Mouse (Mus musculus) cerebellum, adult 11-12 months (tissue): ENCODE data around the gene Nsun2.

Source experiments
- DNase-seq: peaks from one replicate; pipeline ENCODE4 v3.0.0; 2022

The Nsun2 gene

GRCm38 (mm10) chr13:69525867-69526266, 7.7 kb upstream of the Nsun2 start:
- no peak for DNase-seq

DNA sequence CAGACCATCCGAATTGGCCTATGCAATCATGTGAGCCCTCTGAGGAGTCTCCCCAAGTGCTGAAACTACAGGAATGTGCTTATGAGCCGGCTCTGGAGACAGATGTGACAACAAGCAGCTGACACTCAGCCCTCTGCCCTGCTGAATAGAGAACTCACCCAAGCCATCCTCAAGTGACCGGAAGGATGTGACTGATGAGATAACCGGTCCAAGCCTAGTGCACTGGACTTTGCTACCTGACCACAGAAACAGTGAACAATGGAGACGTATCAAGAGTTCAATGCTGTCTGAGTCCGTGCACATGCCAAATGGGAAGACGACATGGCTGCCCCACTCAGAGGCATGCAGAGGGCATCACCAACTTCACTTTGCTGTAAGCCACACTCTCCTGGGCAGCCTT, 5.0 kb upstream of the Nsun2 start:
- DNase-seq: no peak

DNA sequence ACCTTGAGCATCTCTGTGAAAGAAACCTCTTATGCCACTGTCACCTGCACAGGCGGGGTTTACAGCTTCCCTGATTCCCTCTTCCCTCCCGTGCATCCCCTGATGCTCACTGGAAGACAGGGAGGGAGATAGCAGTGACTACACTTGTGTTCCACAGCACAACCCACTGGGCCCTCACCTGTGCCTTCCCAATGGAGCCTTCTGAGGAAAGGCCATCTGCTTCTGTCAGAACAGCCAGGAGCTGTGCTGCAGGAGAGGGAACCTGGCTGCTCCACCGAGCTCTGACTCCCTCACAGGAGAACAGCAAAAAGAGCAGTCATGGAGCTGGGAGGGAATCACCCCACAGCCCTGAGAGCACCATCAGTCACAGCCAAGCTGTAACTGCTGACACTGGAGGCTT, 3.4 kb upstream of the Nsun2 start:
- peak; percentile 71 for DNase-seq

- peak; percentile 42 for DNase-seq
Observed at GRCm38 (mm10) chr13:69530951-69531350, 2.6 kb upstream of the Nsun2 start.

- no peak for DNase-seq
Observed at GRCm38 (mm10) chr13:69531431-69531830, 2.1 kb upstream of the Nsun2 start.

DNA sequence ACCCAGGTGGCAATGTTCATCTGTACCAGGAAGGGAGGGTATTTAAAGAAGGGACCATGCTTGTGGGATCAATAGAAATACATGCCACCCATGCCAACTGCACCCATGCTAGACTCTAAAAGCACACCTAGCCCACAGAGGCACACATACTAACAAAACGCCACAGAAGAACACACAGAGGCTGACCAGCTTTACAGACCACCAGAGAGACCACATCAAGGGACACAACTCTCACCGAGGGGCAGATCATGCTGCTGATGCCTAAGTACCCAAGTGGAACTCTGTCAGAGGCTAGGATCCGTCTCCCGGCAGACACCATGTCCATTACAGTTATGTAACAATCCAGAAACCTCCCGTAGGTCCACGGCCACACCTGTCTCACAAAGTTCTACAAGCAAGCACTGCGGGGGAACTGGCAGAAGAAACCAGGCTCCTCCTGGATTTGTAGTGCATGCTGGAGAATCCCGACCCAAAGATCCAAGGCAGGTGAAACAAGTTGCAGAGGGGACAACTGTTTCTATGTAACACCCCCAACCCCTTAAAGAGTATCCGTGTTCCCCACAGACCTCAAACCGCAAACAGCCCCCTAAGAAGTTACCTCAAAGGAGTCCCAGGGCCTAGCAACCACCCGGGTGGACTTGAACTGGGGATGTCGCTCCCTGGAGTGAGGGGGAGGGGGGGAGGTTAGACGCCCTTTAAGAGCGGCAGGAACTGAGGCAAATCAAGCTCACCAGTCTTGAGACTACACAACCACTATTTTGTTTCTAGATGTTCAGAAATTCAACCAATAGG, 1.2 kb upstream of the Nsun2 start:
- DNase-seq: peak; percentile 65

DNA sequence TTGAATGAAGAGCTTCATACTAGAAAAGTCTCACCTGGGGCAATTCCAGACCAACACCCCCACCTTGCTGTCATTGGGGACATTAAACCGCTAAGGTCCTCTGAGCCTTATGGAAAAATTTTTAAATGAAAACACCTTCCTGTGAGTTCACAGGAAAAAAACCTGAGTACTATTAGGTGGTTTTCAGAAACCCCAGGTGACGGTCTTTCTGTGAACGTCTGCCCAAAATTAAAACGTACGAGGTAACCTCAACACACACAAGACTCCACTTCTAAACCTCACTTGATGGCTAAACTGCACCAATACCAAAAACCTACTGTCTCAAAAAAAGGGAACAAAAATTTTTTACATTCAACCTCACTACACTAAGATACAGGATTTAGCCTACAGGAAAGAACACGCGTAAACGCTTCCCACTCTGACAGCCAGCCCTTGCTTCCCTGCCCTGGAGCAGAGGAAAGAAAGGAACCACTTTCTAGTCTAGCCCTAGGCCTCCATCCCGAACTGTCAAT, 597 bp upstream of the Nsun2 start:
- DNase-seq: no peak

- no peak for DNase-seq
Observed at GRCm38 (mm10) chr13:69534334-69534653, 748 bp downstream of the Nsun2 start, which contains the start of gene Tent4a. Gene Tent4a (minus strand): TSS chr13:69534617.

DNA sequence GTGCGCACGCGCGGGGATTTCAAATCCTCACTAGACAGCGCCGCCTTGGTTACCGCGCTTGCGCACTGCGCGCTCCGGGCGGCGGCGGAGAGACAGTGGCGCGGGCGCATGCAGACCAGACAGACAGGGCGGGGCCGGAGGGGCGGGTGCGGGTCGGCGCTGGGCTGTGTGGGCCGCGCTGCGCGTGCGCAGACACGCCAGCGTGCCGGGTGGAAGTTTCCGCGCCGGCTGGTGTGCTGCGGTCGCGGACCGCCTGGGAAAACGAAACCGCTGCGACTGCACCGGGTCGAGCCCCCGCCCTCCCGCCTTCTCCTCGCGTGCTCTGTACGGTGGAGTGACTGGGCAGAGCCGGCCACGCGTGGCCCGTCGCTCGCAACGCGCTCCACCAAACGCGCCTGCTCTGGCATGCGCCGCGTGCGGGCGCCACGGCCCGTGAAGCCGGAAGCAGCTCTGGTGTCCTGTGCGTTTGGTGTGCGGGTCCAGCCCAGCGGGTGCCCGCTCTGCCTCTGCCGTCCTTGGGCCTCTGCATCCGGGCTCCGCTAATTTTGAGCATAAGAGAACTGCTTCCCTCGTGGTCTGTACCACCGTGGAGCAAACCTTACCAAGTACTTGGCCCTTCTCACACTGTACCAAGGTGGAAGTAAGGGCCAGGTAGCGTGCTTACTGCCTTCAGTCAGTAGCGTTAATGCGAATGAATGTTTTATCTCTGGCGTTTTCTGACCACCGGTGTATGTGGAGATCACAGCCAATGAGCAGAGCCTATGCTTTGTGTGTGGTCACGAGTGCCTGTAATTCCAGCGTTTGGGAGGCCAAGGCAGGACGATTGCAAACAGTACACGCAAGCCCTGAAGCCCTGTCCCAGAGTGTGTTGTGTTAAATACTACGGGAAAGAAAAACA, 1.4 kb downstream of the Nsun2 start:
- peak; percentile 99 for DNase-seq

GRCm38 (mm10) chr13:69536021-69536420, 2.5 kb downstream of the Nsun2 start:
- DNase-seq: peak; percentile 42

DNA sequence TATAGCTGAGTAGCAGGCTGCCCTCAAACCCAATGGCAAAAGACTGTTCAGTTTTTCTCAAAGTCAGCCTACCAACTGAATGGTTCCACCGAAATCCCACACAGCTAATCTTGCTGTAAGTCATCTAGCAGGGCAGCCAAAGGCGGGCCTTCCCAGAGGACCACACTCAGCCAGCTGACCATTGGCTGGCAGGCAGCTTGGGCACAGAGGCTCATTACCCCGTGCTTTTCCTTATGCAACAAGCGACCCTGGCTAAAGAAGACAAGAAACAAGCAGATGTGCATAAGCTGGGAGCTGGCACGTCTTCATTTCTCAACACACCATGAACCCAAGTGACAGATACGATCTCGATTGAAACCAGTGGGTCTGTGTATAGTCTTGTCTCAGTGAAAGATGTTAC, 3.8 kb downstream of the Nsun2 start:
- DNase-seq: no peak

DNA sequence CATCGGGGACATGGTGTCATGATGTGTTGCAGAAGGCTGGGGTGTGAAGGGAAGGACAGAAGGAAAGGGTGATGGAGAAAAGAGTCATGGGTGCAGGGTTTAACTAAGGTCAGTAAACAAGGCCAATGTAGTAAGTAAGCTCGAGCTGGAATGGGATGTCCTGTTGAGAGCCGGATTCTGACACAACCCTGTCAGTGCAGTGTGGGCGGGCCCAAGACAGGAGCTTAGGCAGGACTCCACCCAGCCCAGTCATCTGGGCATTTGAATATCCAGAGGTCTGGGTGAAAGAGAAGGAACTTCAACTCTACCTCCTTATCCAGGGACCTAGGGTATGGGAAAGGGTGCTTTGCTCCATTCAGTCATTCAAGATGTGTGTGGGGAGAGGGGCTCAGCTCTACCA, 4.8 kb downstream of the Nsun2 start:
- DNase-seq: no peak

- DNase-seq: peak; percentile 59
Observed at GRCm38 (mm10) chr13:69541209-69541608, 7.7 kb downstream of the Nsun2 start.

DNA sequence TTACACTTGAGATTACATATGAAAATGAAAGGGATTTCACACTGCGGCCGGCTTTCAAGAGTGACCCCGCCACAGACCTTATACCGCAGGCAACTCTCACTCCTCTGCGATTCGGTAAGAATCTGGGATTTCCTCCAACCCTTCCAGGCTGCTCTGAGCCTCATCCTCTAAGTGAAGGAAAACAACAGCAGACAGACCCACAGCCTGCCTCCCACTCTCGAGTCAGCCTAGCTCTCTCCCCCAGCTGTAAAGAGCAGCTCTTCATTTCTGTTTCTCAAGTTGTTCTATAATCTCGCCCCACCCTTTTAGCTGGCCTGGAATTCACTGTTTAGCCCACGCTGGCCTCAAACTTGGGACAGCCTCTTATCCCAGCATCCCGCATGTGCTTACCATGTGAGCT, 8.2 kb downstream of the Nsun2 start:
- DNase-seq: no peak

DNA sequence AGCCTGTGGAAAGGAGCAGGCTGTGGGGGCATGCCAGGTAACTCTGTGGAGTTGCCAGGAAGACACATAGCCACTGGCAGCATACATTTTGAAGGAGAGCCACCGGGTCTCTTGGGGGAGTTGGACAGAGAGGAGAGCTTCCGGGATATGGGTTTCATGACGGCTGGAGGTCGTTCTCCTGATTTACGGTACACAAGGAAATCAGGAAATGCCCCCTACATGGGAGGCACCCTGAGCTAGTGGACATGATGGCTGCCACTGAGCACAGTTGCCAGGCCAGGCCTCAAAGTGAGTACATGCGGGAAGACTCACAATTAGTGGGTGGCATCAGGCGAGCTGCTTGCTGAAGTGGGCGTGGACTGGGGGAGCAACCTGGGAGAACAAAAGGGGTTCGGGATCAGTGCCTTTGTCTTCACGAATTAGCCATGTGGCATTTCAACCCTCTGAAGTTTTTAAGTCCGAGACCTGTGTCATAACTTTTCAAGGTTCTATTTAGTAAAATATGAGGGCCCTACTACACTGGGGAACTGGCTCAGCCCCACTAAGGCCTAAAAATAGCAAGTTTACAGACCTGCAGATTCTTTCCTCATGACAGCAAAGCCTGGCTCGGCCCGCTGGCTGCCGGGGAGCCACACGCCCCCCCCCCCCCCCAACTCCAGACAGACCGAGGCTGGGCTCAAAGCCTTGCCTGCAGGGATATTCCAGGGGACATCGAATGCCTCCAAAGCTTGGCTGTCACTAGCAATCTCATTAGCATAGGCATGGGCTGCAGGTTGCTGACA, 9.2 kb downstream of the Nsun2 start:
- DNase-seq: no peak

- DNase-seq: no peak
Observed at GRCm38 (mm10) chr13:69543595-69543994, 10.0 kb downstream of the Nsun2 start.

DNA sequence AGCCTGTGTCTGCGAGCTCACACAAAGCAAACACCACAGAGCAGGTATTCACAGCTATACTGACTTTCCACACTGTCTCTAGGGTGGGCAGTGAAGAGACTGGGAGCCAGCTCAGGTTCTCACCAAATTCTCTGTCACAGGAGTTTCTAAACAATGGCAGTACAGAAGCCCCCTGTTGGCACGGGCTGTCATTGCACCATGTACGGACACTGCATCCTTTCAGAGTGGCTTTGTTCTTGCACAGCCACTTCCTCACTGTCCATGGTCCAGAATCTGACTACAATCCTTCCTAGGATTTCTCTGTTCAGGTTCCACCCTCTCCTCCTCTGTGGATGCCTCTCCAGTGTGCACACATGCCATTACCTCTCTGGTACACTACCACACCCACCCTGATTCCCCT, 11.5 kb downstream of the Nsun2 start:
- DNase-seq: no peak

- no peak for DNase-seq
Observed at GRCm38 (mm10) chr13:69547488-69548180, 14.1 kb downstream of the Nsun2 start.

GRCm38 (mm10) chr13:69549980-69550379, 16.4 kb downstream of the Nsun2 start:
- DNase-seq: no peak

DNA sequence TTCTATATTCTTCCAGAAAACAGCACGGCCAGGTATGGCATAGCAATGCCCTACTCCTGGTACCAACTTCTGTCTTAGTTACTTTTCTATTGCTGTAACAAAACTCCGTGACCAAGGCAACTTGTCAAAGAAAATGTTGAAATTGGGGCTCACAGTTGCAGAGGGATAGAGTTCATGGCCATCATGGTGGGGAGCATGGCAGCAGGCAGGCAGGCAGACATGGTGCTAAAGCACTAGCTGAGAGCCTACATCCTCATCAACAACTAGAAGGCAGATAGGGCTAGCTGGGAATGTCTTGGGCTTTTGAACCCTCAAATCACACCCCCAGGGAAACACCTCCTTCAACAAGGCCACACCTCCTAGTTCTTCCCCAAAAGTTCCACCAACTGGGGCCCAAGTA, 17.3 kb downstream of the Nsun2 start:
- DNase-seq: no peak

DNA sequence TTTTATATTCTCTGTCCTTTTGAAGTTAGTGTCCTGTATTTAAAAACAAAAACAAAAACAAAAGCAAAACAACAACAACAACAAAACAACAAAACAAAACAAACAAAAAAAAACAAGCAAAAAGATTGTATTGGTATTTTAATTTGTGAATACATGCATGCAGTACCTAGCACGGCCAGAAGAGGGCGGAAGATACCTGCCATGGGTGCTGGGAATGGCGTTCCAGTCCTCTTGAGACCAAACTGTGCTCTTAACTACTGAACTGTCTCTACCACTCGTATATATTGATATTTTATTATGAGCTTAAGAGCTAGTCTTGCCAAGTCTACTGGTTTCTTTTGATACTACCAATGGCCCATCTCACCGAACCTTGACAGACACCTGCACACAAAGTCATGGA, 19.5 kb downstream of the Nsun2 start:
- no peak for DNase-seq

- no peak for DNase-seq
Observed at GRCm38 (mm10) chr13:69554255-69554654, 20.7 kb downstream of the Nsun2 start.

GRCm38 (mm10) chr13:69555045-69555444, 21.5 kb downstream of the Nsun2 start:
- no peak for DNase-seq
